8 mouse cellular contexts compared by ENCODE assay signal in genomic region chr4:88032151-88033098, GRCm38 (mm10). TPM values are rescaled to one million over a fixed set of nuclear protein-coding genes. Genes with fewer than 3 reads are reported as not detected.
DNase-seq lines count a peak whose midpoint lies in the region; TF ChIP-seq lines count a peak whose summit lies in the region.

No protein-coding gene starts in this region.

- intact Hi-C loops in heart, postnatal 10 days (cut with DNase I), result no loop called here

- peaks cover 19% of the 10 kb centered on the region for H3K4me1 ChIP-seq in E14TG2a.4 (replicated peaks; ENCODE audit: low read depth, low read length)
- peaks cover 50% of the 10 kb centered on the region for H3K4me1 ChIP-seq in forebrain, embryonic 10.5 days
- peaks cover 10% of the 10 kb centered on the region for H3K4me1 ChIP-seq in olfactory bulb, adult 2 months (ENCODE audit: control insufficient read depth, insufficient read depth, low read length)

- no peaks in the 10 kb centered on the region for H3K9me3 ChIP-seq in E14TG2a.4 (ENCODE audit: low read length)
- no peaks in the 10 kb centered on the region for H3K9me3 ChIP-seq in forebrain, embryonic 10.5 days

- peak overlapping the region; percentile 98 for H3K27ac ChIP-seq in forebrain, embryonic 10.5 days
- peak overlapping the region; percentile 58 for H3K27ac ChIP-seq in olfactory bulb, adult 2 months (ENCODE audit: insufficient read depth, low read depth, low read length)

- H3K4me3 ChIP-seq in E14TG2a.4 (replicated peaks; ENCODE audit: low read length), result peak overlapping the region; percentile 84
- peak overlapping the region; percentile 94 for H3K4me3 ChIP-seq in forebrain, embryonic 10.5 days
- peak overlapping the region; percentile 85 for H3K4me3 ChIP-seq in olfactory bulb, adult 2 months (ENCODE audit: insufficient read depth, low read depth, low read length)

- no peak for TF ChIP-seq CTCF in E14TG2a.4 (conservative IDR thresholded peaks at IDR 0.05; ENCODE audit: low read length)
- TF ChIP-seq CTCF in brain, embryonic 14.5 days (IDR thresholded peaks at IDR 0.05; ENCODE audit: borderline replicate concordance, extremely low read depth, insufficient read depth, insufficient read length), result no peak
- no peak for TF ChIP-seq CTCF in olfactory bulb, adult 2 months (IDR thresholded peaks at IDR 0.05; ENCODE audit: insufficient read depth, low read depth, low read length)

- TF ChIP-seq POLR2A in brain, embryonic 14.5 days (IDR thresholded peaks at IDR 0.05; ENCODE audit: borderline replicate concordance, extremely low read depth, insufficient read depth, insufficient read length, poor library complexity, severe bottlenecking), result peak; percentile 46; the same call in 1 of the 2 replicates
- no peak for TF ChIP-seq POLR2A in olfactory bulb, adult 2 months (IDR thresholded peaks at IDR 0.05; ENCODE audit: insufficient read depth, low read depth, low read length)

- DNase-seq in brain, embryonic 14.5 days (ENCODE audit: low read depth), result peak; percentile 80
- DNase-seq in forebrain, embryonic 10.5 days (ENCODE audit: extremely low spot score, low spot score), result peak; percentile 75
- DNase-seq in heart, postnatal 10 days, result peak; percentile 52 to 68
- peak; percentile 54 to 71 for DNase-seq in layer of hippocampus, adult 18-20 months (ENCODE audit: low spot score in 2 of 2)
- DNase-seq in lung, adult 18-20 months, result peak; percentile 43 to 48
- peak; percentile 38 to 40 for DNase-seq in thymus, postnatal 10 days (ENCODE audit: low spot score in 2 of 2)

- no peaks in the 10 kb centered on the region for H3K36me3 ChIP-seq in E14TG2a.4 (ENCODE audit: insufficient read depth, low read length)
- H3K36me3 ChIP-seq in forebrain, embryonic 10.5 days (replicated peaks), result peaks cover 18% of the 10 kb centered on the region

- WGBS in forebrain, embryonic 10.5 days, result under 1% methylated on average over 80 of the region's 100 CpGs
- WGBS in olfactory bulb, adult 2 months, result under 1% methylated on average over 84 of the region's 100 CpGs

- H3K27me3 ChIP-seq in E14TG2a.4 (ENCODE audit: insufficient read depth, low read length), result peaks cover 50% of the 10 kb centered on the region
- H3K27me3 ChIP-seq in forebrain, embryonic 10.5 days (ENCODE audit: poor library complexity, severe bottlenecking), result peaks cover 15% of the 10 kb centered on the region

RNA-seq across cellular contexts. Expression of gene Mllt3, which starts 0.7 kb away (rescaled TPM):
- 60.1 and 64.2 TPM in 2 replicates for polyA plus RNA-seq in brain, embryonic 14.5 days (2012; rRNA removed)
- 51.8 and 55.6 TPM in 2 replicates for polyA plus RNA-seq in forebrain, embryonic 10.5 days (2016; fragmentation: Nextera tagmentation; extraction: Ambion mirVana)
- total RNA-seq in heart, postnatal 10 days (2021), result 10 to 100 TPM; 10.7 to 12.3 TPM
- 10 to 100 TPM; 50.9 to 58.1 TPM for total RNA-seq in layer of hippocampus, adult 18-20 months (2021)
- not detected in 2 replicates for polyA plus RNA-seq in olfactory bulb, adult 2 months (2012; ENCODE audit: insufficient read depth, insufficient read length, low replicate concordance, missing spikeins)

Comparison
In these comparisons a context has a peak if more than half of its experiments do, and no peak if none do; other contexts are left out.
1. Peak in every context shown above with its lines: DNase-seq, H3K4me3 ChIP-seq and H3K27ac ChIP-seq.